Mouse (Mus musculus) fibroblast of lung, adult 2 months (primary cell): ENCODE results near the gene Rfc4.

ENCODE experiments used
- DNase-seq: peaks from one replicate; pipeline ENCODE4 v3.0.0-alpha.2; 2011; ENCODE audit warnings: low read depth

The Rfc4 gene

DNA sequence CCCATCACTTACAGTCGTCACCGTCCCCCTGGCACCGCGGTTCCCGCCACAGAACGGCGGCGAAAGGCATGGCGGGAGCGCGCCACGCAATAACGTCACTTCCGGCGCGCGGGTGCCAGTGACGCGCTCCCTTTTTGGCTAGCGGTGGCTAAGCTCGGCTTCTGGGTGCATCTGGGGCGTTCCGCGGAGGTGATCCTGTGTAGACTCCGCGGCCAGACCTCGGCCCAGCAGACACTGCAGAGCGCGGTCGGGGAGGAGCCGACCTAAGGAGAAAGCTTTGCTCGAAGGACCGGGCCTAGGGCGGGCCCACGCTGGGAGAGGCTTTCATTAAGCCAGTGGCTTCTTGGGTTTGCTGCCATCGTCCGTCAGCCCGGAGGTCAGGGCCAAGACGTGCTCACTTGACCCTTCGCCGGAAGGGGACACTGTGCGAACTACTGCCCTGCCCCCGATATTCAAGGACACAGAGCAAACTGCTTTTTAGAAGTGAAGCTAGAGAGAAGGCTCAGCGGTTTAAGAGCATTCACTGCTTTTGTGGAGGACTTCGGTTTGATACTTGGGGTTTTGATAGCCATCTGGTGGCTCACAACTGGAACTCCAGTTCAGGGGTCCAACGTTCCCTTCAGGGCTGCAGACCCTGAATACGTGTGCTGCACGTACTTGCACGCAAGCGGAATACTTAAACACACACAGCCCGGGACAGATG lies at the start of gene Rfc4:
Gene Rfc4, minus strand, starts transcription at position 65 of the 703 bp plus-strand sequence.
- no peak for DNase-seq

DNA sequence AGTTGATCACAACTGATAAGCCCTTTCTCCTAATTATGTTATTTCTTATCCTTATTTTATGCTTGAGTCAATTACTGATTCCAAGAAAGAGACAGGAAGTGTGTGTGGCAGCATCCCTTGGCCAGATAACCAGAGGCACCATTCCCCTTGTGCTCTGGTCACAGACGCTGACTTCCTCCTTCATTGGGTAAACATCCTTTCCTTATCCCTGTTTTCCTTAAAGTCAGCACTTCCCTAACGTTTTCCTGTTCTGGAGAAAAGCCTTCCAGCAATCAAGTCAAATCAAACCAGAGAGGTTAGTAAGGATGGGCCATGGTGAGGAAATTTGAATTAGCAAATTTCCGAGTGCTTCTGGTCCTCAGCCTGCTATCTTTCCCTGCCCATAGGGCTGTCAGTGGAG lies 48.4 kb upstream of the Rfc4 start:
- no peak for DNase-seq

DNA sequence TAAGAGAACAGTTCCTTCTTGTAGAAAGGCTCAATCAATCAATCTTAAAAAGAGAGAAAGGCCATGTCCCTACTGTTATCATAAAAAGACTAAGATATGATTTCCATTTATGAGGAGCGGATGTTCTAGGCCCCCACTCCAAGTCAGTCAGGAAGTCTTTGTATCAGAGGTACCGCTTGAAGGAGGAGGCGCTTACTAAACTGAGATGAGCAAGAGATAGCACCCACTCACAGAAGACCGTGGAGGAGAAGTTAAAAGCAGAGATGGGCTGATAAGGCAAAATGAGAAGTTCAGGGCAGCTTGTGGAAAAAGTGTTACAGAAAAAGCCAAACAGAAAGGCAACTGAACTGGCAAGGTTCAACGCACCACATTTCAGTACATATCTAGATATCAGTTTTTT lies 47.3 kb upstream of the Rfc4 start:
- DNase-seq = no peak

DNA sequence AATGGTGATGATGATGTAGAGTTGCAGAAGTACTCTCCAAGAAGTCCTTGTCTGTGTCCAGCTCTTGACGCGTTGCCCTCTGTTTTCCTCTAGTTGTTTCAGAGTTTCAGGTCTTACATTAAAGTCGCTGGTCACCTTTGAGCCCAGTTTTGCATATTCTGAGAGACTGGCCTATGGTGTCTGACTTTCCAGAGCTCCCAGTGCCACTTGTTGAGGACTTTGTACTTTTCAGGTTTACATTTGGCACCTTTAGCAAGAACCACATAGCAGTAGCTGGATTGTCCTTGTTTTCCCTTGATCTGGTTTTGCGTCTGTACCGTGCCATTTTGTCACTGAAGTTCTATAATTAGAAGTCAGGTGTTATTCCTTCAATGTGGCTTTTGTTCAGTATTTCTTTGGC lies 46.4 kb upstream of the Rfc4 start:
- no peak for DNase-seq

DNA sequence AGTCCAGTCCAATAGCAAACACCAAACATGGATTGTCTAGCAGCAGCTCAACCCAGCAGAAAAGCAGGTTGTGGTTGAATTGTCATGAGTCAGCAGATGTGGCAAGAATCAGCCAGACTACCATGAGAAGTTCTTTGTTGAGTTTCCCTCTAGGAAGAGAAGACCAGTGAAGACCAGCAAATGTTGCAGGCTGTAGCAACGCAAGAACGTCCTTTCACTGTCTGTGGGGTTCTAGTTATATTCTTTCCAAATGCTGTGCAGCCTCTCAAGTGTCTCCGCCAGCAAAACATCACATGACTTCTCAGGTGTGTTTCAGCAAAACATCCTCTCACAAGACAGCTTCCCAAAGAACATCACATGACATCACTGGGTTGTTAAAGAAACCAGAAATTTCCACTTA lies 43.3 kb upstream of the Rfc4 start:
- no peak for DNase-seq

DNA sequence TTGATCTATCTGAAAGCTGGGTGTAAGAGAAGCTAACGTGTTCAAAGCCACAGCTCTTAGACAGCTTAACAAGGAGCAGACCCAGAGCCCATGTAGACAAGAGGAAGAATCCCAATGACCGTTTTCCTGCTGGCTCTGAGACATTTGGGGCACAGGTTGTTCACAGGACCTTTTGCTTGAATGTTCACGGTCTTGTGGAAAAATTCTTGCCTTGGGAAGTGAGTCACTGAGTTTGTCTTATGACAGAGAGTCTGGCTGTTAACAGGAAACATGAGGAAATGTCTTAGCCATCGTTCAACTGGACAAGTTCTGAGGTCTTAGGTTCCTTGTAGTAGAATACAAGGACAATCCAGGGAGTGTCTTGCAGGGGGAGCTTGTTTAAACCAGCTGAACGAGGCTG lies 39.5 kb upstream of the Rfc4 start:
- DNase-seq = peak; percentile 70

DNA sequence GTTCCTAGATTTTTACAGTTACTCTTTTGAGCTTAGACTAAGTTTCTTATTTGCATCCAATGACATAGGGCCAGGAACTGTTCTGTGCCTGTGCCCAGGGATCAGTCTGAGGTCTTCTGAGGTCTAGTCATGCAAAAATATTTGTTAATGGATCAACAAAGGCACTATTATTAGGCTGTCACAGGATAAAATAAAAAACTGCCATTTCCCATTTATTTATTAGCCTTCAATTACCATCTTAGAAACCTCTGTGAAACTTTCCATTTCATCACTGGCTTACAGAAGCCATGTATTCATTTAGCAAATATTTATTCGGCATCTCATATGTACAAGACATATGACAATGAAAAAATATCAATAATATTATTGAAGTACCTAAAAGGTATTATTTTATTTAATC lies 39.1 kb upstream of the Rfc4 start:
- peak; percentile 22 for DNase-seq

DNA sequence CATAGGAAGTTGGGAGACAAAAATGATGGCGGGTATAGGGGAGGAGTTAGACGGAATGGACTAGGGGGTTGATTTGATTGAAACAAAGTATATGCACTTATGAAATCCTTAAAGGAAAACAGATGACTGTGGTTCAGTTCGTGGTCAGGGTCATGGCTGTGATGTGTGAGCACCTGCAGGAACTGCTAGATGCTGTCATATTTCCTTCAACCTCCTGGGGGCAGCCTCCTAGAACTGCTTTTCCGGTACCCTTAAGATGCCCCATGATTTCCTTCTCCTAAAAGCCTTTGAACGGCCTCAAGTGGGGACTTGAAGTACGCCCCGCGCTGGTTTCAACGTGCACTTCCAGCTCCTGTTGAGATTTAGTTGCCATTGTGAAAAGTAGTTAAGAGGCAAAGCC lies 37.9 kb upstream of the Rfc4 start:
- DNase-seq = no peak

DNA sequence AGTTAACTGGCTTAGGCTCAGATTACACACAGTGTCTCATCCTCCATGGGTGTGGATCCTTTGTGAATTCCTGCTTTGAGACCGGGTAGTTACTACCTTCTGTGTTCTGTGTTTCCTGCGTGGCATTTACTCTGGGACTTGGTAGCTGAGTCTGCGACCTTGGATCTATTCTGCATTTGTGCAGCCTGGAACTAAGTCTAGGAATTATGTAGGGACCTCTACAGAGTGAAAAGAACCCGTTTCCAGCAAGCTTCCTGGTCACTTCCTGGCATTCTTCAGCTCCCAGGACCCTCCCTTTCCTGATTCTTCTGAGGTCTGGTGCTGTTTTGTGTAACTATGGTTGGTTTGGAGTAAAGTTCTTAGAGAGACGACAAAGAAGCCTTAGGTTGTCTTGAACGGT lies 36.9 kb upstream of the Rfc4 start:
- DNase-seq = no peak

DNA sequence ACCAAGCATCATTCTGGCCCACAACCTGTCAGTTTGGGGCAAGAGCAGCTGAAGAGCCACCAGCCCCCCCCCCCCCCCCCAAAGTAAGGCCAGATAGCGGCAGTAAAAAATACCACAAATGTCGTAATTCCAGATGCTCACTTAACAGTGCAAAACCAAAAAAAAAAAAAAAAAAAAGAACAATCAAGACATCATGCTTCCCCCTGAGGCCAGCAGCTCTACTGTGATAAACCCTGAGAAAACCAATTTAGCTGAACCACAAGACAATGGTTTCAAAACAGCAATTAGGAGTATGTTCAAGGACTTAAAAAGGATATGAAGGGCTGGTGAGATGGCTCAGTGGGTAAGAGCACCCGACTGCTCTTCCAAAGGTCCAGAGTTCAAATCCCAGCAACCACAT lies 34.6 kb upstream of the Rfc4 start:
- DNase-seq = no peak

DNA sequence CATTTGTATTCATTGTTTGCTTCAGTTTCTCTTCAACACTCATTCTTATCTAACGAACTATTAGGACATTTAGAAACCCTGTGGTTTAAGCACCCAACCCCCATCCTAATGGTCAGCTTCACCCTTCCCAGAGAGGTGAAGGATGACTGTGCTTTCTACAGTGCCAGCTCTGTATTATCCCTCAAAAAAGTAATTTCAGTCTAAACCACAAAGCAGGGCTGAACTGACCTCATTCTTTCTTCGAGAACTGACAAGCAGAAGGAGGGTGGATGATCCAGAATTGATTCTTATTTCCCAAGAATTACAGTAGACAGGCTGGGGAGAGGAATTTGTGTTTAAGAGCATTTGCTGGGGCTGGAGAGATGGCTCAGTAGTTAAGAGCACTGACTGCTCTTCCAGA lies 32.2 kb upstream of the Rfc4 start:
- peak; percentile 79 for DNase-seq

DNA sequence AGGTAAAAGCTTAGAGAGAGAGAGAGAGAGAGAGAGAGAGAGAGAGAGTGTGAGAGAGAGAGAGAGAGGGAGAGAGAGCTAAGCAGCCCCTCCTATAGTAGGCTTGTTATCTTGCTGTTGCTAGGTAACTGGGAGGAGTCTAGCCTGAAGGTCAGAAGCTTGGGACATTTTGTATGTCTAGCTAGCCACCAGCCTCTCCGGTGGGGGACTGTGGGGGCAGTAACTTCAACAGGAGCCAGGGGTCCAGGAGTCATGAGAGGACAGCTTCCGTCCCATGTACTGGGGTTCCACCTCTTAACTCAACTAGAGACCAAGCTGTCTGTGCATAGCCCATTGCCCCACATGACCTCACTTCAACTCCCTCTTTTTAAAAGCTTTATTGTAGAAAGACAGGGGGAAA lies 31.4 kb upstream of the Rfc4 start:
- DNase-seq = no peak

DNA sequence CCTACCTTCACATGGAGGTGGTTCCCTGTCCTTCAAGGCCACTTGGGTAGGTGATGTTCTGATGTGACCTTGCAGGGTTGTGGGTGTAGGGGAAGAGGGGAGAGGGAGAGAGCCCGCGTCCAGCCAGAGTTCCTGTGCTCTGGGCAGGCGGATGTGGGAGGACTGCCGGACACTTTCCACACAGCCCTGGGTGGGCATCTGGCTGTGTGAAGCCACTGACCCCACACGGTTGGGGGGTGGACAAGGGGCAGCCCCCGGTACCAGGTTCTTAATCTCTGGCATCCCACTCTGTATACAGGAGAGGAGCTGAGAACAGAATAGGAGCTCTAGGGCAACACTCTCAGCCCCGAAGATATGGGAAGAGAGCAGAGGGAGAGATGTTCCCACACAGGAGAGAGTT lies 30.8 kb upstream of the Rfc4 start:
- DNase-seq = no peak

DNA sequence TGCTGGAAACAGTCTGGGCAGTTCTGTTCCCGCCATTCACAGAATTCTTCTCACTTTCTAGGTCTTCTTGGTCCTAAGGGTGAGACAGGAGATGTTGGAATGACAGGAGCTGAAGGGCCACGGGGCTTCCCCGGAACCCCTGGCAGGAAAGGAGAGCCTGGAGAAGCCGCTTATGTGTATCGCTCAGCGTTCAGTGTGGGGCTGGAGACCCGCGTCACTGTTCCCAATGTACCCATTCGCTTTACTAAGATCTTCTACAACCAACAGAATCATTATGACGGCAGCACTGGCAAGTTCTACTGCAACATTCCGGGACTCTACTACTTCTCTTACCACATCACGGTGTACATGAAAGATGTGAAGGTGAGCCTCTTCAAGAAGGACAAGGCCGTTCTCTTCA lies 29.5 kb upstream of the Rfc4 start:
- no peak for DNase-seq

DNA sequence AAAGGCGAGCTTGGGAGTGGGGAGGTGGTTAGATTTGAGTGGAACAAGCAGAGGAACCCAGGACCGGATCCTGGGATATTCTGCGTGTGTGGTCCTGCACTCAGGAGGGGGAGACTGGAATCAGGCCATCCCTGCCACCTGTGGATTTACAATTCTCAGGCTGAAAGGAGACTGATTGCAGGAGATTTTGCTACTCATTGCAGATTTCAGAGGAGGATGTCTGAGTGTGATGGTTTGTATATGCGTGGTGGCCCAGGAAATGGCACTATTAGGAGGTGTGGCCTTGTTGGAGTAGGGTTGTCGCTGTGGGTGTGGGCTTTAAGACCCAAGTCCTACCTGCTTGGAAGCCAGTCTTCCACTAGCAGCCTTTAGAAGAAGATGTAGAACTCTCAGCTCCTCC lies 26.7 kb upstream of the Rfc4 start:
- no peak for DNase-seq

DNA sequence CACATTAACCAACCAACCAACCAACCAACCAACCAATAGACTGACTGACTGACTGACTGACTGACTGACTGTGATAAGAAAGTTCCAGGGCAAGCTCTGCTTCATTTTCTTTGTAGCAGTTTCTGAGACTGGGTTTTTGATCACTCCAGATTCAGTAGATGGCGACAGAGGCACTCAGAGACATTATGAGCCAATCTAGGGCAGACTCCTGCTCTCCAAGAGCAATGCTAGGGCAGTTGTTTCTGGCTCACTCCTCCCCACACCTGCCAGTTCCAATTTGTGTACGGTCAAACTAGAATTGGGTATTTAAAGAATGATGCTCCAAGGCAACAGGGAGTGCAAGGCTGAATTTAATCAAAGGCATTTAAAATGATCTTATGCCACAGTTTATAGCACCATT lies 23.9 kb upstream of the Rfc4 start:
- DNase-seq = peak; percentile 50

DNA sequence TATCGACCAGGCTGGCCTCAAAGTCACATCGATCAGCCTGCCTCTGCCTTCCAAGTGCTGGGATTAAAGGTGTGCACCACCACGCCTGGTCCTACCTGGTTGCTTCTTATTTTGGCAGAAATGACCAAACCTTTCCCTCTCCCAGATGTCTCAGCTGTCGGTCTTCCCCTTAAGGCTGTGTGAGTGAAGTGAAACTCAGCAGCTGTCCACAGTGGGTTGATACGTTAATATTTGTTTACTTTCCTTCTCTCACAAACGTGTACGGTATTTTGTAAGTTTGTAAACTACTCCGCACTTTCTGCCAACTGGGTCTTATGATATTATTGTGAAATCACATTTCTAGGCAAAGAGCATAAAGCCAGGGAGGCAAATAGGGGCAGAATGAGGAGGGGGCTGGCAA lies 21.9 kb upstream of the Rfc4 start:
- DNase-seq = no peak

DNA sequence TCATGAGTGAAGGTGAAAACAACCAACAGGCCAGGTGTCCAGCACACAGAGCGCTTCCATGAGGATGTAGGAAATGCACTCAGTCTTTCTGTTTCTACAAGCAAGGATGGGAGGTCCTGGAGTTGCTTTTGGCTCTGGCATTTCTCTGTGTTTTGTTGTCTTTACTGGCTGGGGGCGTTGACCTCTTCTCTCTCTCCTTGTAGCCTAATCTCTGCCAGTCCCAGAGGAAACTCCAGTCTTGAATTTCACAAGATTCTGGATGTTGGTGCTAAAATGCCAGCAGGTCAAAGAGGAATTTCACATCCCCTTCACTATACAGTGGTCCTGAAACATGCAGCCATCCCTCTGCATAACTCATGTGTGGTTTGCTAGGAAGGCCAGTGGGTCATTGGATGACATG lies 21.4 kb upstream of the Rfc4 start:
- no peak for DNase-seq

DNA sequence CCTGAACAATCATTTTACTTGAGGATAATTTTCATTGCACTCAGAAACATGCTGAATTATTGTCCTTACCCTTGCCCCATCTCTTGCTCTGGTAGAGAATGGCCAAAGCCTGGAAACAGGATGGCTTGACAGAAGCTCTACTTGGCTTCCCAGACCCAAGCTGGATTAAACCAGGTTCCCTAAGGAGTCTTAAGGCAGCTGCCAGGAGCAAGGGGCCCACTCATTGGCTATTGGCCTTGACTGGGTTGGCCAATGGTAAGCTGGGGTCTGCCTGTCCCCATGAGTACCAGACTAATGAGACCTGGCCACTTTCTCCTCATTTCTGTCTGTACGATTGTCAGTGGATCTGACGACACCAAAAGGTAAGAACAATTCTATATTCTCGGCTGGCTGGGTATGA lies 18.7 kb upstream of the Rfc4 start, which contains the start of gene Adipoq:
Gene Adipoq, plus strand, starts transcription at position 257 of the 400 bp plus-strand sequence.
- DNase-seq = no peak

DNA sequence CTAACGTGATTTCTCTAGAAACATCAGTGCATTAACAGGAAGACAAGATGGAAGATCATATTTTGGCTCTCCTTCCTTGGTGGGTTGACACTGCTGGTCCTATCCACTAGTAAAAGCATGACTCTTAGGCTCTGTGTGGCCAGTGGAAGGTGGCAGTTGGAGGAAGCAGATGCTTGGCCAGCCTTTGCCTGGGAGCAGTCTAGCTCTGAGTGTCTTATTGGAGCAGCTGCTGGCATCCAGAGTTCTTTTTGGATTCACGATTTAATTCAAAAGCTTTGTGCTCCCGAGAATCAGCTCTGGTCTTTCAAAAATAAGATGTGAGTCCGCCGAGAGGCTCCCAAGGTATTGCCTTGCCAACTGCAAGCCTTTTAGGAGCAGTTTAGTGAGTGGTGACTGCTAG lies 17.7 kb upstream of the Rfc4 start:
- DNase-seq = no peak

DNA sequence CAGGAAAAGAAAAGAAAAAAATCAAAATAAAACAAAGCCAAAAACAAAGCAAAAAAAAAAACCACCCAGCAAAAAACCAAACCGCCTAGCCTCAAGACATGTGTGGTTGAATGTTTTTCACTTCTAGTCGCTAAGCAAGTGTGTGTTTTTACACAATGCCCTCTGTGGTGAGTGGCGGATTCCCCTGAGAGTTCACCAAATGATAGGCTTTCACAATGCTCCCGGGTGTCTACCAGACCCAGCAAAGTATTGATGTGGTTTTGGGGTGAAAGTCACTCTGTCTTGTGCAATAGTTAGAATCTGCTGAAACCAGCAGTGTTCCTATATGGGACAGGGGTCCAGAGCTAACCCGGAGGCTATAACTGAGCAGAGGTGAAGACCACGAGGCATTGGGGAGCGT lies 16.8 kb upstream of the Rfc4 start:
- DNase-seq = no peak

DNA sequence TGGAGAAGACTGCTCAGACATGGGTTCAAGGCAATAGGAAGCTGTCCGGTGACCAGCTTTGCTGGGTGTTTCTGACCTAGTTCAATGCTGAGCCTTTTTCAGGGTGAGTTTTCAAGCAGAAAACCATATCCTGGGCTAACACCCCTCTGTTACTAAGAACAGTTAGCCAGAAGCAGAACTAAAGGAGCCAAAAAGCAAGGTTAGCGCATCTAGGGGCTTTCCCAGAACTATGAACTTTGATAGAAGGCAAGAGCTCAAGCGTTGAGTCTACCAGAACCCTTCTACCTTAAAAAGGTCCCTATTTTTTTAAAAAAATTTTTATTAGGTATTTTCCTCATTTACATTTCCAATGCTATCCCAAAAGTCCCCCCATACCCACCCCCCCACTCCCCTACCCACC lies 13.4 kb upstream of the Rfc4 start:
- no peak for DNase-seq

DNA sequence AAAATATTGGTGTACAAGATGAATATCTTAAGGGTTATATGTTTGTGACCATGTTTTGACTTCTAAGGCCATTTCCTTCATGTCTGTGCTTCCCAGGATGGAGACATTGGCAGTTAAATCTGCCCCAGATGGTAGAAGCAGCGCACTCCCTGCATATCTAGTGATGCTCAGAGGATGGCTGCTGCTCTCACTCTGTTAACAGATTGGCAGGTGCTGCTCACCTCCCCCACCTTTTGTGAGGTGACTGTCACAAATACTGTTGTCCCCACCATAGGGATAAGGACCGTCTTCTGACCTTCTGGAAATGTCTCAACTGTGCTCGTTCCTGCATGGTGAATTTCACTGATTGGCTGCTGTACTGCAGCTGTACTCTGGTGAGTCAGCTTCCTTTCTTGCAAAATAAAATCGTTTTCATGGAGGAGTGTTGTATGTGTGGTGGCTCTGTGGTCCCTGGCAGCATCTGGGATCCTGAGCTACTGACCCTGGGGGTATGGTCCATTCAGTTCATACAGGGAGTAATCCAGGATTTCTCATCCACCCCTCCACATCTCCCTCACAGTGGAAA lies 9.0 kb upstream of the Rfc4 start:
- no peak for DNase-seq

DNA sequence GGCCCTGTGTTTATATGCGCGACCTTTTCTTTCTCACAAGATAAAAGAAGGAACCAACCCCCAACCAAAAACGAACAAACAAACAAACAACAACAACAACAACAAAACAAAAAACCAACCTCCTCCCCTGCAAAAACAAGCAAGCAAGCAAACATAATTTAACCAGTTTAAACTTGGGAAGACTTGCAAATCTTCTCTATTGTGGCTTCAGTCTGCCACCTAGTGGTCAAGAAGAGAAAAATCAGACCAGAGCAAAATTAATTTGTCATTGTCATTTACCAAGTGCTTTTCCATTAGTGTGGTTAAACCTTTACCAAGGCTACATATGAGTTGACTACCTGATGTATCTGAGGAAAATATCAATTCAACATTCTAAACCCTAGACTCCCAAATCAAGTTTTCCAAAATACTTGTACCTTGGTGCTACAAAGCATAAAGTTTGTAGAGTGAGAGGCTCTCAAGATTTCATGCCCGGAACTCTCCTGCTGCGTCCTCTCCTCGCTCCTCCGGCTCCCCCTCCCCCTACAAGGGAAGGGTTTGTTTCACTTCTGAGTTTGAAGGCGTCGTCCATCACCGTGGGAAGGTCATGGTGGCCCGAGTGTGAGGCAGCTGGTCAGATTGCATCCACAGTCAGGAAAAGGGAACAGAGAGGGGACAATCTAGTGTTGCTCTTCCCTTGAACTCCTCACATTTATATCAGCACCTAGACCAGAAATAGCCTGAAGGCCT lies 8.0 kb upstream of the Rfc4 start:
- no peak for DNase-seq
